Mouse (Mus musculus): ENCODE results near the gene Wdr64. TPM values are rescaled to one million over a fixed set of nuclear protein-coding genes. Genes with fewer than 3 reads are reported as not detected.

The Wdr64 gene
- not detected in 2 replicates for total RNA-seq (2014; rRNA removed)
- polyA plus RNA-seq (2015; fragmentation: Nextera tagmentation; extraction: Ambion mirVana) = not detected in 2 replicates

- Histone ChIP-seq H3K4me2 (ENCODE audit: low read depth, low read length, poor library complexity, severe bottlenecking) (no peak within 1 kb of the TSS), H3K27ac (ENCODE audit: low read depth, low read length) (no peak within 1 kb of the TSS), H3K4me1 (ENCODE audit: insufficient read depth, low read length) (no peaks in the 10 kb centered on the region; the same call in 1 of the 2 replicates), H3K36me3 (ENCODE audit: insufficient read depth, low read length) (no peaks in the 10 kb centered on the region), H3K9me3 (ENCODE audit: low read length) (no peaks in the 10 kb centered on the region), H3K27me3 (ENCODE audit: insufficient read depth, low read length) (no peaks in the 10 kb centered on the region), H3K4me3 (ENCODE audit: low read depth, low read length) (no peak within 1 kb of the TSS), H3K9ac (replicated peaks; ENCODE audit: low read length, poor library complexity, severe bottlenecking) (no peak within 1 kb of the TSS)
- ATAC-seq (ENCODE audit: low FRiP score) (no peak), DNase-seq (ENCODE audit: low spot score) (no peak)
- TF ChIP-seq CTCF (IDR thresholded peaks at IDR 0.05) = no peak
- WGBS = 91% methylated on average over 1 of the region's 1 CpGs
Measured at GRCm38 (mm10) chr1:175698293-175698692, at the start of gene Wdr64. TSS of gene Wdr64 (plus strand) at chr1:175698593.

GRCm38 (mm10) chr1:175648615-175649014 is 49.8 kb upstream of the Wdr64 start:
- 90% methylated on average over 4 of the region's 4 CpGs for WGBS
- Histone ChIP-seq H3K36me3 (ENCODE audit: insufficient read depth, low read length) (no peaks in the 10 kb centered on the region), H3K27me3 (ENCODE audit: insufficient read depth, low read length) (no peaks in the 10 kb centered on the region), H3K4me1 (ENCODE audit: insufficient read depth, low read length) (no peaks in the 10 kb centered on the region), H3K4me3 (ENCODE audit: low read depth, low read length) (no peak overlapping the region), H3K9me3 (ENCODE audit: low read length) (no peaks in the 10 kb centered on the region), H3K9ac (replicated peaks; ENCODE audit: low read length, poor library complexity, severe bottlenecking) (no peak overlapping the region), H3K27ac (ENCODE audit: low read depth, low read length) (no peak overlapping the region), H3K4me2 (ENCODE audit: low read depth, low read length, poor library complexity, severe bottlenecking) (no peak overlapping the region)
- ATAC-seq (ENCODE audit: low FRiP score) = no peak
- DNase-seq (ENCODE audit: low spot score) = no peak
- no peak for TF ChIP-seq CTCF (IDR thresholded peaks at IDR 0.05)

GRCm38 (mm10) chr1:175659900-175660299 is 38.5 kb upstream of the Wdr64 start:
- Histone ChIP-seq H3K9ac (replicated peaks; ENCODE audit: low read length, poor library complexity, severe bottlenecking) (no peak overlapping the region), H3K4me3 (ENCODE audit: low read depth, low read length) (no peak overlapping the region), H3K36me3 (ENCODE audit: insufficient read depth, low read length) (0 out of 2 replicates have a peak, but pooled peaks cover 2% of the 10 kb centered on the region), H3K27ac (ENCODE audit: low read depth, low read length) (no peak overlapping the region), H3K4me2 (ENCODE audit: low read depth, low read length, poor library complexity, severe bottlenecking) (no peak overlapping the region), H3K9me3 (ENCODE audit: low read length) (no peaks in the 10 kb centered on the region), H3K4me1 (ENCODE audit: insufficient read depth, low read length) (no peaks in the 10 kb centered on the region), H3K27me3 (ENCODE audit: insufficient read depth, low read length) (no peaks in the 10 kb centered on the region)
- no peak for DNase-seq (ENCODE audit: low spot score)
- TF ChIP-seq CTCF (IDR thresholded peaks at IDR 0.05) = no peak
- 90% methylated on average over 4 of the region's 4 CpGs for WGBS
- no peak for ATAC-seq (ENCODE audit: low FRiP score)

GRCm38 (mm10) chr1:175668666-175669405 is 29.6 kb upstream of the Wdr64 start:
- ATAC-seq (ENCODE audit: low FRiP score) = 0 out of 2 replicates have a peak, but pooled peaks have one; percentile 63
- WGBS = 81% methylated on average over 5 of the region's 5 CpGs

GRCm38 (mm10) chr1:175669456-175669855 is 28.9 kb upstream of the Wdr64 start:
- 89% methylated on average over 3 of the region's 3 CpGs for WGBS
- H3K9ac ChIP-seq (replicated peaks; ENCODE audit: low read length, poor library complexity, severe bottlenecking) = no peak overlapping the region
- DNase-seq (ENCODE audit: low spot score) (no peak), ATAC-seq (ENCODE audit: low FRiP score) (no peak)
- no peaks in the 10 kb centered on the region for H3K27me3 ChIP-seq (ENCODE audit: insufficient read depth, low read length)
- TF ChIP-seq CTCF (IDR thresholded peaks at IDR 0.05) = no peak
- H3K36me3 ChIP-seq (ENCODE audit: insufficient read depth, low read length) = no peaks in the 10 kb centered on the region
- H3K9me3 ChIP-seq (ENCODE audit: low read length) = no peaks in the 10 kb centered on the region
- no peak overlapping the region for H3K4me3 ChIP-seq (ENCODE audit: low read depth, low read length)
- no peak overlapping the region for H3K27ac ChIP-seq (ENCODE audit: low read depth, low read length)
- H3K4me1 ChIP-seq (ENCODE audit: insufficient read depth, low read length) = no peaks in the 10 kb centered on the region
- no peak overlapping the region for H3K4me2 ChIP-seq (ENCODE audit: low read depth, low read length, poor library complexity, severe bottlenecking)

More at GRCm38 (mm10) chr1:175668666-175669405, 29.6 kb upstream of the Wdr64 start:
- peak; percentile 79 for TF ChIP-seq CTCF (IDR thresholded peaks at IDR 0.05)
- DNase-seq (ENCODE audit: low spot score) = peak; percentile 48
- no peaks in the 10 kb centered on the region for H3K4me1 ChIP-seq (ENCODE audit: insufficient read depth, low read length)
- no peaks in the 10 kb centered on the region for H3K36me3 ChIP-seq (ENCODE audit: insufficient read depth, low read length)
- no peak overlapping the region for H3K4me3 ChIP-seq (ENCODE audit: low read depth, low read length)
- no peaks in the 10 kb centered on the region for H3K9me3 ChIP-seq (ENCODE audit: low read length)
- no peak overlapping the region for H3K27ac ChIP-seq (ENCODE audit: low read depth, low read length)
- no peak overlapping the region for H3K4me2 ChIP-seq (ENCODE audit: low read depth, low read length, poor library complexity, severe bottlenecking)
- no peaks in the 10 kb centered on the region for H3K27me3 ChIP-seq (ENCODE audit: insufficient read depth, low read length)
- no peak overlapping the region for H3K9ac ChIP-seq (replicated peaks; ENCODE audit: low read length, poor library complexity, severe bottlenecking)

GRCm38 (mm10) chr1:175670042-175670441 is 28.4 kb upstream of the Wdr64 start:
- 66% methylated on average over 7 of the region's 7 CpGs for WGBS
- TF ChIP-seq CTCF (IDR thresholded peaks at IDR 0.05) = no peak
- no peak for ATAC-seq (ENCODE audit: low FRiP score)
- no peaks in the 10 kb centered on the region for H3K36me3 ChIP-seq (ENCODE audit: insufficient read depth, low read length)
- no peak overlapping the region for H3K9ac ChIP-seq (replicated peaks; ENCODE audit: low read length, poor library complexity, severe bottlenecking)
- no peak overlapping the region for H3K4me3 ChIP-seq (ENCODE audit: low read depth, low read length)
- no peaks in the 10 kb centered on the region for H3K9me3 ChIP-seq (ENCODE audit: low read length)
- no peaks in the 10 kb centered on the region for H3K4me1 ChIP-seq (ENCODE audit: insufficient read depth, low read length)
- H3K27ac ChIP-seq (ENCODE audit: low read depth, low read length) = no peak overlapping the region
- no peak overlapping the region for H3K4me2 ChIP-seq (ENCODE audit: low read depth, low read length, poor library complexity, severe bottlenecking)
- no peak for DNase-seq (ENCODE audit: low spot score)
- H3K27me3 ChIP-seq (ENCODE audit: insufficient read depth, low read length) = no peaks in the 10 kb centered on the region

All from midbrain, postnatal 0 days (tissue).